Mouse (Mus musculus) olfactory bulb, adult 2 months (tissue): ENCODE results near the gene Atg4a.

Experiments used
- CTCF ChIP-seq: fragments of 200-500 bp; IDR thresholded peaks from 2 replicates; pipeline ENCODE4 v1.5.1; 2012; ENCODE audit warnings: low read depth, mild to moderate bottlenecking, low read length, moderate library complexity; ENCODE audit not compliant: insufficient read depth
- POLR2A ChIP-seq: fragments of 200-500 bp; IDR thresholded peaks from 2 replicates; pipeline ENCODE4 v1.6.1; 2012; ENCODE audit warnings: mild to moderate bottlenecking, low read depth, low read length, moderate library complexity; ENCODE audit not compliant: insufficient read depth

DNA sequence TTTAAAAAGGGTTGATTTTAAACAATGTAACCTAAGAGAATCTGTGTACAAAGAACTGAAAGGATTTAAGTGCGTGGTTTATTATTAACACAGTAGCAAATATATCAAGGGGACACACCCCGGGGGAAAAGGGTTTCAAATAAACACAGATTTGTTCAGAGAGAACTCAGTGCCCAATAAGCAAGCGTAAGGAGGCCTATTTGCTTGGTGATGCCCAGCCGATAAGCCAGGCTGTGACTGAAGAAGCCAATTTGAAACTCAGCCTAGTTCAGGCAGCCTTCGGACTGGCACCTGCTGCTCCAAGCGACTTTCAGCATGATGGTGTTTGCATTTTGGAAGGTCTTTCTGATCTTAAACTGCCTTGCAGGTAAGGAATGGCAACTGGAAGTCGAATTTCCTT lies 49.3 kb upstream of the Atg4a start, which contains the start of gene Vsig1:
- TF ChIP-seq CTCF (no peak), POLR2A (no peak)
